Mouse (Mus musculus): ENCODE measurements around the gene Gm10647.

DNA sequence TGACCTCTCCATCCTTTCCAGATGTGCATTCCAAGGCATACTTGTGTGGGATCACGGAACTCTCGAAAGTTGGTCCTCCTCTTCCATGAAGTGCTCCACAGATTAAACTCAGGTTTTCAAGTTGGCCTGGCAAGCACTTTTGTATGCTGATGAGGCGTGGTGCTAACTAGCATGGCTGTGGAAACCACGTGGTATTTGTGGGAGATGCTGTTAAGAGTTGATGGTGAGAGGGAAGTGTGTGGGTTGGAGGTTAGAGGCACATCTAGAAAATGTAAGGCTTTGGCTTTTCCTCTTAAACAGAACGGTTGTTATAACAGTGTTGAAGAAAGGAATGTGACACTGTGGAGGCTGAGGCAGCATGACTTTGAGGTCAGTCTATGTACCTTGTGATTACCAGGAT, 24.2 kb downstream of the Gm10647 start:
- TF ChIP-seq CTCF (IDR thresholded peaks at IDR 0.05; ENCODE audit: low read depth) (no peak), EP300 (IDR thresholded peaks at IDR 0.05; ENCODE audit: low read depth) (no peak)

All from heart, postnatal 0 days (tissue).